Mouse (Mus musculus) forebrain, embryonic 11.5 days (tissue): ENCODE results near the gene Grm7. TPM values are rescaled to one million over a fixed set of nuclear protein-coding genes. Genes with fewer than 3 reads are reported as not detected.

ENCODE experiments used
- ATAC-seq: fragments of 200-750 bp; cut with Nextera tagmentation; replicated peaks from 2 replicates; pipeline ENCODE4 v1.8.0; 2017; ENCODE audit warnings: moderate TSS enrichment; ENCODE audit not compliant: low FRiP score
- DNase-seq: peaks from one replicate; pipeline ENCODE4 v3.0.0-alpha.2; 2017; ENCODE audit warnings: low spot score
- H3K27ac ChIP-seq: fragments of 300-500 bp; sonication (generic); 2 replicates; pipeline ENCODE4 v1.5.1; 2014; ENCODE audit warnings: low read depth, low read length
- H3K27me3 ChIP-seq: fragments of 300-500 bp; sonication (generic); 2 replicates; pipeline ENCODE4 v1.6.1; 2014; ENCODE audit warnings: mild to moderate bottlenecking, low read length, mixed read lengths; ENCODE audit not compliant: control insufficient read depth, insufficient read depth
- H3K36me3 ChIP-seq: fragments of 300-500 bp; sonication (generic); 2 replicates; pipeline ENCODE4 v1.6.1; 2014; ENCODE audit warnings: mild to moderate bottlenecking, low read length, moderate library complexity, mixed read lengths; ENCODE audit not compliant: control insufficient read depth, insufficient read depth
- H3K4me1 ChIP-seq: fragments of 300-500 bp; sonication (generic); replicated peaks from 2 replicates; pipeline ENCODE4 v1.6.1; 2014; ENCODE audit warnings: low read length, mixed read lengths; ENCODE audit not compliant: control insufficient read depth, insufficient read depth
- H3K4me2 ChIP-seq: fragments of 300-500 bp; sonication (generic); 2 replicates; pipeline ENCODE4 v1.6.1; 2014; ENCODE audit warnings: low read depth, mild to moderate bottlenecking, low read length, moderate library complexity, mixed read lengths; ENCODE audit not compliant: severe bottlenecking
- H3K4me3 ChIP-seq: fragments of 300-500 bp; sonication (generic); 2 replicates; pipeline ENCODE4 v1.5.1; 2014; ENCODE audit warnings: low read depth, low read length
- H3K9ac ChIP-seq: fragments of 300-500 bp; sonication (generic); 2 replicates; pipeline ENCODE4 v1.6.1; 2014; ENCODE audit warnings: low read length
- H3K9me3 ChIP-seq: fragments of 300-500 bp; sonication (generic); 2 replicates; pipeline ENCODE4 v1.6.1; 2016; ENCODE audit warnings: low read length, mixed read lengths; ENCODE audit not compliant: control insufficient read depth
- WGBS: fragments of 180-500 bp; shearing (Covaris S2); extraction: QIAGEN DNeasy Blood & Tissue Kit; methylation state at CpG from one replicate; pipeline ENCODE4 v1.1.7; 2014; 5-methylcytosine and 5-hydroxymethylcytosine counted together
- polyA plus RNA-seq: library from polyadenylated mRNA; unstranded; fragments of >200 nt; fragmentation: Nextera tagmentation; extraction: Ambion mirVana; gene quantifications from 2 replicates; pipeline ENCODE4 v1.2.1, GENCODE M21; 2014

The Grm7 gene
- polyA plus RNA-seq, 1 experiment from 2014 or later: 0.79 TPM

DNA sequence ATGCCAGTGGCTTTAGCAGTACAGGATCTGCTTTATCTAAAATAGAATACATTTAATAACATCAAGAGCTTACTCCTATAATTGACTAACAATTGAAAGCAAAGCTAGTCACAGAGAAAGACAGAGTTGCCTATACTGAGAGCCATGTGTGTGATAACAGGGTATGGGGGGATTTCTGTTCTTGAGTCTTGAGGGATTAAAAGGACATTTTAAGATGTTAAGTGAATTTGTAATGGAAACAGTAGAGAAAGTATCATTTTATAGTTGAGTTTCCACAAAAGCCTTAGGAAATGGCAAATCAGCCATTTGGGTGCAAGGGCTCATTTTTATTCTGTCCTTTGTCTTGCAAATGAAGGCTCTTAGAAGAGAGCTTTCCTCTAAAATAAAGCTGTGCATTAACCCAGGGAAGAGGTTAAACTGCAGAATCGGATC, 140.1 kb downstream of the Grm7 start:
- no peaks in the 10 kb centered on the region for H3K27me3 ChIP-seq
- no peak for DNase-seq
- 17% methylated on average over 1 of the region's 1 CpGs for WGBS

DNA sequence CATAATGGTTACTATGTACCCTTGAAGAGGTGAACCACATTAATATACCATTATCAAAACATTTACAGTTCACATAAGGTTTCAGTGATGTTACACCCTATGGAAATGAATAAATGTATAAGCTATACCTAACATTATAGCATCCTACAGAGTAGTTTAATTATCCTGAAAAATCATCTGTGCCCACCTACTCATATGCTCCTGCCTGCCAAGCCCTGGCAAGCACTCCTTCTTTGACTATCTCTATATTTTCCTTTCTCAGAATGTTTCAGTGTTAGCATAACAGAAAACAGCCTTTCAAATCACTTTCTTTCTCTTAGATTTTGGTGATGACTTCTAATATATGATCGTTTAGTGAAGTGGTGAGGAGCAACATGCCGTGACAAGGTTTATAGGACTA, 147.3 kb downstream of the Grm7 start:
- H3K4me1 ChIP-seq: no peaks in the 10 kb centered on the region
- H3K27ac ChIP-seq: no peak overlapping the region
- no peak overlapping the region for H3K4me2 ChIP-seq
- H3K36me3 ChIP-seq: no peaks in the 10 kb centered on the region
- ATAC-seq: no peak
- no peaks in the 10 kb centered on the region for H3K9me3 ChIP-seq
- H3K27me3 ChIP-seq: no peaks in the 10 kb centered on the region
- H3K9ac ChIP-seq: no peak overlapping the region
- no peak for DNase-seq
- H3K4me3 ChIP-seq: no peak overlapping the region
- WGBS: 94% methylated on average over 2 of the region's 2 CpGs

More for the DNA sequence above, 140.1 kb downstream of the Grm7 start:
- no peak overlapping the region for H3K4me2 ChIP-seq
- no peak overlapping the region for H3K9ac ChIP-seq
- no peak overlapping the region for H3K4me3 ChIP-seq
- 0 out of 2 replicates have a peak, but pooled peaks cover 1% of the 10 kb centered on the region for H3K4me1 ChIP-seq
- H3K9me3 ChIP-seq: no peaks in the 10 kb centered on the region
- no peaks in the 10 kb centered on the region for H3K36me3 ChIP-seq
- no peak overlapping the region for H3K27ac ChIP-seq
- ATAC-seq: peak; percentile 45; the same call in 1 of the 2 replicates

DNA sequence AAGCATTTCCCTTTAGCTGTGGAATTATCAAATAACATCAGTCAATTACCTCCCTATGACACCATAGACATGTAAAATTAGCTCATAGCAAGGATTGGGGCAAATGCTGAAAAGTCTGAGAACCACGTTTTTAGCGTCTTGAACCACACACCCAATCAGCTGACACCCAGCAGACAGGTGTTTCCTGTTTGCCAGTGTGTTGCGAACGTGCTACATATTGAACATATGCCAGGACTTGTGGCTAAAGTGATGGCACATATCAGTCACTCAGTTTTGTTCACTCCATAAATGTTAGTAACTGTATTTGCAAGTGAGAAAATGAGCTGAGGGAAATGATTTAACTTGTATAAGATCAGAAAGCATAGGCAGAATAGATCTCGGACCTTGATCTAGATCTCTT, 162.1 kb downstream of the Grm7 start:
- Histone ChIP-seq H3K9me3 (no peaks in the 10 kb centered on the region), H3K9ac (no peak overlapping the region), H3K36me3 (no peaks in the 10 kb centered on the region), H3K4me2 (no peak overlapping the region), H3K4me3 (no peak overlapping the region), H3K4me1 (no peaks in the 10 kb centered on the region), H3K27me3 (no peaks in the 10 kb centered on the region), H3K27ac (no peak overlapping the region)
- 83% methylated on average over 5 of the region's 5 CpGs for WGBS
- ATAC-seq (no peak), DNase-seq (no peak)

DNA sequence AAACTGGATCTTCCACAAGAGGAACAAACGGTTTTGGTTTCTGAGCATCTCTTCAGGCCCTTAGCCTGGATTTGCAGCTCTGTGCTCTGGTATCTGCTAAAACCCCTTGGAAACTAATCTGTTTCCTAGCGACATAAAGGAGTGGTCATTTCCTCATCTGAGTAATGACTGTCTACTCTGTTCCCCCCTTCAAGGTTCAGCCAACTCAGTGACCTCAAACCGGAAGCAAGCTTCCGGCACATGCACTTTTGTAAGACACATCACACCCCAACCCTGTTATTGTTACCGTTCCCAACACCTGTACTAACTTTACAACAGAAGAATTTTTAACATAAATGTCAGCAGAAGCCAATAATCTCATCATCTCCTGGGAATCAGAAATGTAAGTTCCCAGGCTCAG, 166.8 kb downstream of the Grm7 start:
- Histone ChIP-seq H3K4me3 (no peak overlapping the region), H3K27ac (no peak overlapping the region), H3K9ac (no peak overlapping the region), H3K4me1 (no peaks in the 10 kb centered on the region), H3K36me3 (no peaks in the 10 kb centered on the region), H3K4me2 (no peak overlapping the region), H3K9me3 (no peaks in the 10 kb centered on the region), H3K27me3 (no peaks in the 10 kb centered on the region)
- ATAC-seq: no peak
- 87% methylated on average over 5 of the region's 5 CpGs for WGBS
- no peak for DNase-seq

DNA sequence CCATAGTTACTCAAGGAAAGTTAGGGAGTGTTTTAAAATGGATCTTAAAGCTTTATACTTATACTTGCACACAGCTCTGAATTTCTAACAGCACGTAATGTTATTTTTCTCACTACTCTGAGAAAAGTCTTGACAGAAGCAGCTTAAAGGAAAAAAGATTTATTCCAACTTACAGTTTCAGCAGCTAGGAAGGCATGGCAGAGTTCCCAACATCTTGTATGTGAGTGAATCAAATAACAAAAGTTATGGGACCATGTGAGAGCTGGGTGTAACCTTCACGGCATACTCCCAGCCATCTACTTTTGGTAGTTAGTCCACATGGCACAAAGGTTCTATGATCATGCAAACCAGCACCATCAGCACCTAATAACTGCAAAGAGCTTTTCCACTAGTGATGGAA, 172.9 kb downstream of the Grm7 start:
- no peak for DNase-seq
- no peaks in the 10 kb centered on the region for H3K27me3 ChIP-seq
- H3K4me1 ChIP-seq: no peaks in the 10 kb centered on the region
- H3K9ac ChIP-seq: no peak overlapping the region
- WGBS: 90% methylated on average over 2 of the region's 2 CpGs
- H3K4me3 ChIP-seq: no peak overlapping the region
- no peak overlapping the region for H3K27ac ChIP-seq
- no peaks in the 10 kb centered on the region for H3K36me3 ChIP-seq
- no peak for ATAC-seq
- H3K9me3 ChIP-seq: no peaks in the 10 kb centered on the region
- no peak overlapping the region for H3K4me2 ChIP-seq

DNA sequence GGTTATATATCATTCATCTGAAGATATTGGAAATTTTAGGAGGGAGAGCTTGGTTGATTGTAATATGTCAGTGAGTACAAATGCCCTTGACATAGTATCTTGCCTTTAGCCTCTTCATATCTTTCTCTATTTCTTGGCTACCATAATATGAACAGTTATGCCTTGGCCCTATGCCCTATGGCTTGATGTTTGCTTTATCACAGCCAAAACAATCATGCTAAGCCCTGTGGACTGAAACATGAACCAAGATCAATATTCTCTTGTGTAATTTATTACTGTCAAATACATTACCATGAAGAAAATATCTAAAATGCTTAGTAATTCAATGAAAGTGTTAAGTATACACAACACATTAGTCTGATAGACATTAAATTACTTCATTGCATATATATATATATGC, 222.9 kb downstream of the Grm7 start:
- Histone ChIP-seq H3K4me3 (no peak overlapping the region), H3K4me2 (no peak overlapping the region), H3K9ac (no peak overlapping the region), H3K36me3 (no peaks in the 10 kb centered on the region), H3K4me1 (no peaks in the 10 kb centered on the region), H3K9me3 (no peaks in the 10 kb centered on the region), H3K27ac (no peak overlapping the region), H3K27me3 (no peaks in the 10 kb centered on the region)
- DNase-seq: no peak
- ATAC-seq: no peak

DNA sequence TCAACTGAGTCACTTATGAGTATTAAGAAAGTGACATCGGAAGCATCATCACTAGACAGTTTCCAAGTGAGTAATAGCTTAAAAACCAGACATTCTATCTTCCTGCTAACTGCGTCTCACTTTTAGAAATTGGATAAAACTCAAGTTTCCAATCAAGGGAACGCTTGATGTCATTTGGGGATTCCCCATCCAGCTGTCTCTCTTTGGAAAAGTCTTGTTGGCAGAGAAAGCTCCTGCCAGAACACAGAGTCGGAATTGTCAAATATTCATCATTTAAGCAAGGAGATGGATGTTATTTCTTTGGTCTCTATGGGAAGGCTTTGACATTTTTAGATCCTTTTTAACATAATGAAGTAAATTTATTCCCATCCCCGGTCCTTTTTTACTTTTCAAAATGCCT, 336.6 kb downstream of the Grm7 start:
- Histone ChIP-seq H3K9me3 (no peaks in the 10 kb centered on the region), H3K36me3 (no peaks in the 10 kb centered on the region), H3K27ac (no peak overlapping the region), H3K4me3 (no peak overlapping the region), H3K4me2 (no peak overlapping the region), H3K4me1 (no peaks in the 10 kb centered on the region), H3K9ac (no peak overlapping the region), H3K27me3 (no peaks in the 10 kb centered on the region)
- 88% methylated on average over 5 of the region's 5 CpGs for WGBS
- DNase-seq (no peak), ATAC-seq (no peak)

DNA sequence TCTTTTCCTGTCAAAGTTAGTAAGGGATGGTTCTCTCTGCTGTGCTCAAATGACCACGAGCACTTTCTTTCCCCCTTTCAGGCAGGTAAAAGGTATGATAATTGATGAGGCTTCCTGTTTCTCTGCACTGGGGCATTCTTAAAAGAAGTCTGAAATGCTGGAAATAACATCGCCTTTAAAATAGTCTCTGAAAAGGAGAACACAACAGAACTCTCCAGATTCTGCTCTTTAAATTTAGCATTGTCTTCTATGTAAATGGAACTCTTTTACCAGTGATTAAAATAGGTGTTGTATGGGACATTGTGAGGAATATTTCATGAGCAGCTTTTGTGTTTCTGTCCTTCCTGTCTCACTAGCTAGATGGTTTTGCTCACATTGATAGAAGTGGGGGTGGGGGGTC, 393.7 kb downstream of the Grm7 start:
- H3K36me3 ChIP-seq: no peaks in the 10 kb centered on the region

DNA sequence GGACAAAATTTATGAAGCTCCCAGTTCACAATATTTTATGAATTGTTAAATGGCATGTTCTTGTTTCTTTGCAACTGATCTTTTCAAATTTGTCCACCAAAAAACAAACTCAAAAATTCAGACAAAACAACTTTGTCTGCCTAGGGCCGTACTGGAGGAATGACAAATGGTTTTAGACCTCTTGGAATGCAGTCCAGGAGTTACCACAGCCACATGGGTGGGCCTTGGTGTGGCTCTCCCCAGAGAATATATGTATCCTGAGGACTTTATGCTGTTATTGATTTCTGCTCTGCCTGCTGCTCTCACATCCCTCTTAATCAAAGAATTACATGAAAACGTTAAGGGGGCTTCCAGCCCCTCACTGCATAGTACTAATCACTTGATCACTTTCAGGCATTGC, 400.5 kb downstream of the Grm7 start:
- H3K4me2 ChIP-seq: no peak overlapping the region
- H3K9me3 ChIP-seq: no peaks in the 10 kb centered on the region
- 53% methylated on average over 2 of the region's 2 CpGs for WGBS
- ATAC-seq (no peak), DNase-seq (no peak)
- no peaks in the 10 kb centered on the region for H3K36me3 ChIP-seq
- H3K4me3 ChIP-seq: no peak overlapping the region
- H3K27me3 ChIP-seq: no peaks in the 10 kb centered on the region
- no peaks in the 10 kb centered on the region for H3K4me1 ChIP-seq
- H3K27ac ChIP-seq: no peak overlapping the region
- H3K9ac ChIP-seq: no peak overlapping the region

More for the DNA sequence above, 393.7 kb downstream of the Grm7 start:
- no peaks in the 10 kb centered on the region for H3K27me3 ChIP-seq
- no peak overlapping the region for H3K4me3 ChIP-seq
- H3K4me1 ChIP-seq: no peaks in the 10 kb centered on the region
- no peak overlapping the region for H3K4me2 ChIP-seq
- no peak overlapping the region for H3K9ac ChIP-seq
- WGBS: 70% methylated on average over 2 of the region's 2 CpGs
- H3K27ac ChIP-seq: no peak overlapping the region
- DNase-seq (no peak), ATAC-seq (no peak)
- H3K9me3 ChIP-seq: no peaks in the 10 kb centered on the region
